Mouse (Mus musculus) testis, adult 2 months (tissue): ENCODE data around the gene Nck2.

Experiments used
- CTCF ChIP-seq: fragments of 200-500 bp; IDR thresholded peaks from 2 replicates; pipeline ENCODE4 v1.5.1; 2012; ENCODE audit warnings: low read depth, mild to moderate bottlenecking, inconsistent platforms, low read length, moderate library complexity; ENCODE audit not compliant: control insufficient read depth, insufficient read depth, insufficient replicate concordance
- POLR2A ChIP-seq: fragments of 200-500 bp; IDR thresholded peaks from 2 replicates; pipeline ENCODE4 v1.6.1; 2012; ENCODE audit warnings: low read depth, mild to moderate bottlenecking, inconsistent platforms, low read length, moderate library complexity; ENCODE audit not compliant: control insufficient read depth

- TF ChIP-seq CTCF = no peak
- no peak for TF ChIP-seq POLR2A
Measured at GRCm38 (mm10) chr1:43468978-43469377, 24.6 kb downstream of the Nck2 start.
